Mouse (Mus musculus) CD4-positive helper T cell, adult 2 months (primary cell): Measurements from ENCODE around the gene Oaz3.

ENCODE experiments used
- DNase-seq: peaks from one replicate; pipeline ENCODE4 v3.0.0-alpha.2; 2012; ENCODE audit warnings: low read depth, missing footprints, low spot score

The Oaz3 gene

GRCm38 (mm10) chr3:94387391-94387790, 56.3 kb downstream of the Oaz3 start:
- DNase-seq, result no peak

- no peak for DNase-seq
These were observed 57.0 kb downstream of the Oaz3 start for GRCm38 (mm10) chr3:94386671-94387070.

GRCm38 (mm10) chr3:94383476-94383875, 60.2 kb downstream of the Oaz3 start:
- no peak for DNase-seq
